Mouse (Mus musculus) leukemia stem cell, adult 10-12 weeks (primary cell): ENCODE measurements around the gene Nxnl2. TPM values are rescaled to one million over a fixed set of nuclear protein-coding genes. Genes with fewer than 3 reads are reported as not detected.

Experiments
- polyA plus RNA-seq: library from polyadenylated mRNA; stranded (reverse); fragments of >175 nt; gene quantifications from 2 replicates; pipeline ENCODE4 v1.2.3, GENCODE M21; 2012; ENCODE audit warnings: low replicate concordance

Gene Nxnl2
- not detected in 2 replicates for polyA plus RNA-seq

GRCm38 (mm10) chr13:51170691-51171680 is at the start of gene Nxnl2:
Gene Nxnl2, plus strand, starts transcription at chr13:51171022.

Other genes with a start within 250 kb of the Nxnl2 start
- 1.7 and 2.1 TPM in 2 replicates for gene Spin1, start 70.1 kb upstream of the Nxnl2 start, polyA plus RNA-seq
- gene S1pr3, start 237.6 kb downstream of the Nxnl2 start, polyA plus RNA-seq = 0.80 and 1.5 TPM in 2 replicates